Mouse (Mus musculus) MEL (cell line): Measurements from ENCODE around the gene Stam2. TPM values are rescaled to one million over a fixed set of nuclear protein-coding genes. Genes with fewer than 3 reads are reported as not detected.

Experiments
- DNase-seq: peaks from one replicate; pipeline ENCODE4 v3.0.0; 2011; ENCODE audit warnings: low read depth, low spot score
- H3K27ac ChIP-seq: 2 replicates; pipeline ENCODE4 v1.5.1; 2012; ENCODE audit warnings: low read depth, mild to moderate bottlenecking, control low read depth, low read length, moderate library complexity; ENCODE audit not compliant: control insufficient read depth
- H3K27me3 ChIP-seq, 2 experiments: fragments of 150-350 bp in 1 of 2; sonication (generic) in 1 of 2; 2 replicates each; pipeline ENCODE4 v1.6.1; 2012; ENCODE audit warnings: low read length in 2 of 2, mild to moderate bottlenecking in 2 of 2, improper control_type of control experiment in 1 of 2, moderate library complexity in 1 of 2; ENCODE audit not compliant: insufficient read depth in 2 of 2, control insufficient read depth in 1 of 2
- H3K36me3 ChIP-seq, 2 experiments: 2 replicates each; pipeline ENCODE4 v1.6.1; 2012 to 2014; ENCODE audit warnings: low read length in 2 of 2, improper control_type of control experiment in 1 of 2, inconsistent platforms in 1 of 2, mild to moderate bottlenecking in 1 of 2; ENCODE audit not compliant: insufficient read depth in 2 of 2, control insufficient read depth in 1 of 2
- H3K4me1 ChIP-seq, 2 experiments: fragments of 150-350 bp in 1 of 2; sonication (generic) in 1 of 2; 2 replicates each; pipeline ENCODE4 v1.6.1; 2012; ENCODE audit warnings: low read length in 2 of 2, improper control_type of control experiment in 1 of 2, mild to moderate bottlenecking in 1 of 2; ENCODE audit not compliant: insufficient read depth in 2 of 2, control insufficient read depth in 1 of 2
- H3K4me3 ChIP-seq, 2 experiments: fragments of 150-350 bp in 1 of 2; sonication (generic) in 1 of 2; 2 replicates each; pipeline ENCODE4 v1.5.1; 2012; ENCODE audit warnings: low read depth in 2 of 2, low read length in 2 of 2, mild to moderate bottlenecking in 2 of 2, moderate library complexity in 2 of 2, control low read depth in 1 of 2, improper control_type of control experiment in 1 of 2; ENCODE audit not compliant: control insufficient read depth in 1 of 2, insufficient read depth in 1 of 2
- H3K79me2 ChIP-seq: 2 replicates; pipeline ENCODE4 v1.6.1; 2012; ENCODE audit warnings: mild to moderate bottlenecking, low read length, moderate library complexity; ENCODE audit not compliant: control insufficient read depth, poor library complexity, insufficient read depth
- H3K9ac ChIP-seq: 2 replicates; pipeline ENCODE4 v1.6.1; 2012; ENCODE audit warnings: low read depth, mild to moderate bottlenecking, control low read depth, low read length, moderate library complexity; ENCODE audit not compliant: control insufficient read depth, poor library complexity, severe bottlenecking
- H3K9me3 ChIP-seq: fragments of 150-350 bp; sonication (generic); replicated peaks from 2 replicates; pipeline ENCODE4 v1.6.1; 2012; ENCODE audit warnings: mild to moderate bottlenecking, low read length, improper control_type of control experiment, moderate library complexity; ENCODE audit not compliant: insufficient read depth
- CHD2 ChIP-seq: IDR thresholded peaks from 2 replicates; pipeline ENCODE4 v1.6.1; 2011; ENCODE audit warnings: low read length, improper control_type of control experiment
- CTCF ChIP-seq, 3 experiments: IDR thresholded peaks in 2 of 3; conservative IDR thresholded peaks in 1 of 3; 2 replicates each; pipeline ENCODE4 v1.5.1; 2011 to 2012; ENCODE audit warnings: low read length in 3 of 3, low read depth in 2 of 3, mild to moderate bottlenecking in 2 of 3, improper control_type of control experiment in 1 of 3, inconsistent platforms in 1 of 3, mixed read lengths in 1 of 3, moderate library complexity in 1 of 3; ENCODE audit not compliant: control insufficient read depth in 1 of 3, insufficient read depth in 1 of 3, poor library complexity in 1 of 3, severe bottlenecking in 1 of 3
- ELF1 ChIP-seq: IDR thresholded peaks from 2 replicates; pipeline ENCODE4 v1.6.1; 2014; ENCODE audit warnings: low read depth, mild to moderate bottlenecking, inconsistent platforms, low read length, improper control_type of control experiment, moderate library complexity
- ETS1 ChIP-seq: IDR thresholded peaks from 2 replicates; pipeline ENCODE4 v1.6.1; 2012; ENCODE audit warnings: low read depth, mild to moderate bottlenecking, inconsistent platforms, low read length, improper control_type of control experiment, moderate library complexity
- GABPA ChIP-seq: IDR thresholded peaks from 2 replicates; pipeline ENCODE4 v1.6.1; 2012; ENCODE audit warnings: low read depth, mild to moderate bottlenecking, inconsistent platforms, low read length, improper control_type of control experiment, moderate library complexity
- JUND ChIP-seq: IDR thresholded peaks from 2 replicates; pipeline ENCODE4 v1.6.1; 2011; ENCODE audit warnings: low read depth, mild to moderate bottlenecking, improper control_type of control experiment, low read length
- KAT2A ChIP-seq: conservative IDR thresholded peaks from 2 replicates; pipeline ENCODE4 v1.6.1; 2012; ENCODE audit warnings: low read depth, low read length, improper control_type of control experiment, inconsistent platforms
- MAFK ChIP-seq: IDR thresholded peaks from 2 replicates; pipeline ENCODE4 v1.6.1; 2011; ENCODE audit warnings: low read depth, mild to moderate bottlenecking, low read length, improper control_type of control experiment, borderline replicate concordance
- MAX ChIP-seq: IDR thresholded peaks from 2 replicates; pipeline ENCODE4 v1.6.1; 2011; ENCODE audit warnings: low read length, improper control_type of control experiment
- MAZ ChIP-seq: IDR thresholded peaks from 2 replicates; pipeline ENCODE4 v1.6.1; 2012; ENCODE audit warnings: low read depth, mild to moderate bottlenecking, inconsistent platforms, low read length, improper control_type of control experiment
- MEF2A ChIP-seq: IDR thresholded peaks from 2 replicates; pipeline ENCODE4 v1.6.1; 2014; ENCODE audit warnings: low read depth, mild to moderate bottlenecking, inconsistent platforms, low read length, improper control_type of control experiment; ENCODE audit not compliant: poor library complexity, insufficient replicate concordance, severe bottlenecking; ENCODE audit errors: extremely low read depth
- MXI1 ChIP-seq: IDR thresholded peaks from 2 replicates; pipeline ENCODE4 v1.6.1; 2011; ENCODE audit warnings: mild to moderate bottlenecking, low read depth, low read length, improper control_type of control experiment
- MYB ChIP-seq: IDR thresholded peaks from 2 replicates; pipeline ENCODE4 v1.6.1; 2011; ENCODE audit warnings: mild to moderate bottlenecking, low read depth, low read length, improper control_type of control experiment
- NELFE ChIP-seq: IDR thresholded peaks from 2 replicates; pipeline ENCODE4 v1.6.1; 2011; ENCODE audit warnings: low read depth, low read length, improper control_type of control experiment
- POLR2A ChIP-seq, 2 experiments: IDR thresholded peaks; 2 replicates each; pipeline ENCODE4 v1.6.1; 2011 to 2012; ENCODE audit warnings: low read length in 2 of 2, mild to moderate bottlenecking in 2 of 2, control low read depth in 1 of 2, improper control_type of control experiment in 1 of 2, low read depth in 1 of 2, moderate library complexity in 1 of 2; ENCODE audit not compliant: control insufficient read depth in 1 of 2, insufficient read depth in 1 of 2, poor library complexity in 1 of 2
- POLR2AphosphoS2 ChIP-seq: IDR thresholded peaks from 2 replicates; pipeline ENCODE4 v1.6.1; 2011; ENCODE audit warnings: low read length, improper control_type of control experiment
- POLR2AphosphoS5 ChIP-seq: IDR thresholded peaks from 2 replicates; pipeline ENCODE4 v1.6.1; 2012; ENCODE audit warnings: low read depth, borderline replicate concordance, mild to moderate bottlenecking, inconsistent platforms, low read length, moderate library complexity, mixed read lengths
- RAD21 ChIP-seq: IDR thresholded peaks from 2 replicates; pipeline ENCODE4 v1.6.1; 2011; ENCODE audit warnings: mild to moderate bottlenecking, low read depth, low read length, improper control_type of control experiment
- RCOR1 ChIP-seq: IDR thresholded peaks from 2 replicates; pipeline ENCODE4 v1.6.1; 2012; ENCODE audit warnings: low read depth, mild to moderate bottlenecking, inconsistent platforms, low read length, improper control_type of control experiment
- SIN3A ChIP-seq: IDR thresholded peaks from 2 replicates; pipeline ENCODE4 v1.6.1; 2012; ENCODE audit warnings: low read length, improper control_type of control experiment, inconsistent platforms
- SMC3 ChIP-seq: IDR thresholded peaks from 2 replicates; pipeline ENCODE4 v1.6.1; 2011; ENCODE audit warnings: low read depth, low read length, improper control_type of control experiment
- TBP ChIP-seq: IDR thresholded peaks from 2 replicates; pipeline ENCODE4 v1.8.0; 2011; ENCODE audit warnings: low read depth, low read length, improper control_type of control experiment
- UBTF ChIP-seq: IDR thresholded peaks from 2 replicates; pipeline ENCODE4 v1.6.1; 2012; ENCODE audit warnings: low read depth, mild to moderate bottlenecking, inconsistent platforms, low read length, improper control_type of control experiment, moderate library complexity, borderline replicate concordance; ENCODE audit not compliant: insufficient read depth
- USF2 ChIP-seq, 2 experiments: IDR thresholded peaks; 2 replicates each; pipeline ENCODE4 v1.6.1; 2011 to 2012; ENCODE audit warnings: improper control_type of control experiment in 2 of 2, low read length in 2 of 2, borderline replicate concordance in 1 of 2, inconsistent platforms in 1 of 2, low read depth in 1 of 2, mild to moderate bottlenecking in 1 of 2; ENCODE audit not compliant: insufficient read depth in 1 of 2
- ZC3H11A ChIP-seq: IDR thresholded peaks from 2 replicates; pipeline ENCODE4 v1.6.1; 2012; ENCODE audit warnings: low read depth, mild to moderate bottlenecking, inconsistent platforms, low read length, improper control_type of control experiment
- ZKSCAN1 ChIP-seq: IDR thresholded peaks from 2 replicates; pipeline ENCODE4 v1.6.1; 2012; ENCODE audit warnings: low read depth, mild to moderate bottlenecking, inconsistent platforms, low read length, improper control_type of control experiment, moderate library complexity
- polyA plus RNA-seq, 2 experiments: library from polyadenylated mRNA; stranded (reverse) in 1 of 2; unstranded in 1 of 2; fragments of >175 nt in 1 of 2; fragments of >200 nt in 1 of 2; gene quantifications; 2 replicates each; pipeline versions ENCODE4 v1.2.1 to v1.2.4; 2012; ENCODE audit warnings: low replicate concordance in 2 of 2, low read depth in 1 of 2; ENCODE audit not compliant: insufficient read length in 2 of 2, insufficient read depth in 1 of 2, missing spikeins in 1 of 2
- total RNA-seq: library from RNA; depleted of rRNA; stranded (reverse); fragments of 300-350 nt; gene quantifications from 2 replicates; pipeline ENCODE4 v1.2.3, GENCODE M21; 2012

Stam2 gene
- total and polyA plus RNA-seq, 3 experiments = 8.9 to 11.5 TPM; not detected in 1

DNA sequence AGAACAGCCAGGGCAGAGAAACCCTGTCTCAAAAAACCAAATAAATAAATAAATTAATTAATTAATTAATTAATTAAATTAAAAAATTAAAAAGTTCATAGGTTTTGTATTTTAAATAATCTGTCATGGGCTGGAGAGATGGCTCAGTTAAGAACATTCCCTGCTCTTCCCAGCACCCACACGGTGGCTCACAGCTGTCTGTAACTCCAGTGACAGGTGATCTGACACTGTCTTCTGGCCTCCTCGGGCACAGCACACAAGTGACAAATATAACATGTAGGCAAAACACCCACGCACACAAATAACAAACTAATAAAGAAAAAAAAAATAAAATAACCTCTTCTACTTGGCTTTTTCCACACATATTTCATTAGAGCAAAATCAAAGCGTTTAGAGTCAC lies 1.5 kb downstream of the Stam2 start:
- Histone ChIP-seq H3K36me3 (peaks cover 0 to 12% of the 10 kb centered on the region in 2 experiments; a peak in 2 of 4 replicates), H3K4me3 (no peak overlapping the region), H3K79me2 (peaks cover 20% of the 10 kb centered on the region), H3K27ac (no peak overlapping the region), H3K9ac (no peak overlapping the region), H3K4me1 (peaks cover 2 to 3% of the 10 kb centered on the region in 2 experiments; a peak in 1 of 4 replicates), H3K9me3 (no peaks in the 10 kb centered on the region), H3K27me3 (no peaks in the 10 kb centered on the region)
- no peak for DNase-seq
- TF ChIP-seq MAX = no peak
- no peak for TF ChIP-seq ZKSCAN1
- no peak for TF ChIP-seq MEF2A
- no peak for TF ChIP-seq MAZ
- no peak for TF ChIP-seq RAD21
- TF ChIP-seq TBP = no peak
- no peak for TF ChIP-seq ELF1
- TF ChIP-seq SIN3A = no peak
- TF ChIP-seq MXI1 = no peak

DNA sequence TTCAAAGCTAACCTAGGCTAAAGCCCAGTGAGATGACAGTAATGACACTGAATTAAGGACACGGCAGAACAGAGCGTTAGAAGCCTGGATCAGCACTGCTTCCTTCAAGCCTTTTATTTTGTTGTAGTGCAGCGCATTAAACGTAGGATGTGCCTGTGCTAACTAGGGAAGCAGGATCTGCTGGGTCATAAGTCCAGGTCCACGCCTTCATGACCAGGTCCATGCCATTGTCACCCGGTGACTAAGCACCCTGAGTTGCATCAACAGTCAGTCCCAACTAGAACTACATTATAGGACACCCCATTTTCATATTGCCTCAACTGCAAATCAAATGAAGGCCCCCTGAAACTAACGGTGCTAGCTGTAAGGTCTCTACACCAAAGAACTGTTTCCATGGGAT lies 7.6 kb downstream of the Stam2 start:
- Histone ChIP-seq H3K27ac (no peak overlapping the region), H3K4me1 (no peaks in the 10 kb centered on the region; a peak in 1 of 4 replicates)
- TF ChIP-seq ETS1 (no peak), CTCF (IDR thresholded peaks at IDR 0.05 in 2 of 3, conservative IDR thresholded peaks at IDR 0.05 in 1 of 3; ENCODE audit: control insufficient read depth in 1 of 3, insufficient read depth in 1 of 3, low read depth in 2 of 3, low read length in 3 of 3, poor library complexity in 1 of 3, severe bottlenecking in 1 of 3) (no peak), JUND (no peak), SMC3 (no peak), MYB (no peak), POLR2AphosphoS2 (no peak), CHD2 (no peak), RCOR1 (no peak), UBTF (no peak), ZC3H11A (no peak), GABPA (no peak), MAFK (no peak), KAT2A (no peak), MXI1 (no peak), MAX (no peak), MEF2A (no peak), POLR2AphosphoS5 (no peak), USF2 (IDR thresholded peaks at IDR 0.05; ENCODE audit: borderline replicate concordance in 1 of 2, insufficient read depth in 1 of 2, low read depth in 1 of 2, low read length in 2 of 2) (no peak), POLR2A (IDR thresholded peaks at IDR 0.05; ENCODE audit: control insufficient read depth in 1 of 2, insufficient read depth in 1 of 2, low read depth in 1 of 2, low read length in 2 of 2, poor library complexity in 1 of 2) (no peak), NELFE (no peak)
- TF ChIP-seq, all 39 proteins: peak for 0
- H3K4me3 ChIP-seq = no peak overlapping the region
- H3K9me3 ChIP-seq = no peaks in the 10 kb centered on the region
- no peak for DNase-seq
- no peaks in the 10 kb centered on the region for H3K27me3 ChIP-seq
- no peak overlapping the region for H3K9ac ChIP-seq
- H3K79me2 ChIP-seq = peaks cover 16% of the 10 kb centered on the region
- H3K36me3 ChIP-seq = peaks cover 0 to 6% of the 10 kb centered on the region in 2 experiments; a peak in 1 of 4 replicates
